Mouse (Mus musculus): ENCODE results near the gene Gm2310.
"Not testable (repeated sequence)": the region's sequence is repeated elsewhere in the genome, so short reads cannot be mapped to it uniquely, and the experiment has no call there.

Gene Gm2310

GRCm38 (mm10) chr15:8519853-8520252 lies at the start of gene Gm2310:
TSS of gene Gm2310 (minus strand) at chr15:8519953.
- not testable (repeated sequence) for DNase-seq (ENCODE audit: low read depth, low spot score)

DNA sequence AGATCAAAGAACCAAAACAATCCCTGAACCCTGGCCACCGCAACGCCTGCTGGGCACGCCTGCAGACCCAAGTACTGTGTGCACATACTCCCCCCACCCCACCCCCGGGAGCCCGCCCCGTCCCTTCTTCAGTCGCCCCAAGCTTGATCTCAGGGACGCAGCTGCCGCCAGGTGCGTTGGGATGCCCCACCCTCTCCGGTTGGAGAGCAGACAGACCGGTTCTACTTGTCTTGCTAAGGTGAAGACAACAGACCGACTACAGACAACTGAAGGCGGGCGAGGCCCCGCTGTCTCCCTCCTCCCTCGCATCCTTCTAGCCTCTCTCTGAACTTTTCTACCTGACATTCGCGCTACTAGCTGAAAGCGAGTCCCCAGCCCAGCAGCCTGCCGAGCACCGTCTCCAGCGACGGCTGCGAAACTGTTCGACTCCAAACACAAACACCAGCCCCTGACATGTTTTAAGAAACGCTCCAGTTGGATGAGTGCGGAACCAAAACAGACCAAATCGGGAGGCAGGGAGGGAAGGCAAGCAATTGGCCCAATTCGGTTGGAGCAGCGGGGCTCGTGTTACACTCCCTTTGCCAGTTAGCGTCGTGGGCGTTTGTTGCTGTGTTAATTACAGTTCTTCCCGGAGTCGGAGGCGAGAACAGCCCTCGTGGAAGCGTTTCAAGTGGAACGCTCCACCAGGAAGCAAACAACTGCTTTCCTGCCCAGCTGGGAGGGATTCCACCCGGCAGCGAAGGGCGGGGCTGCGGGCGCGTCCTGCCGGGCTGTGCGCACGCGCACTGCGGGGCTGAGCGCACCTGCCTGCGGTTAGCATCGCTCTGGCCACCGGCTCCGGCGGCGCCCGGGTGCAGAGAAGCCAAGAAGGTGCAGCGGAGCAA lies 49.1 kb upstream of the Gm2310 start:
- DNase-seq (ENCODE audit: low read depth, low spot score), result peak; percentile 91

- DNase-seq (ENCODE audit: low read depth, low spot score), result no peak
Measured at GRCm38 (mm10) chr15:8568286-8568644, 48.5 kb upstream of the Gm2310 start.

DNA sequence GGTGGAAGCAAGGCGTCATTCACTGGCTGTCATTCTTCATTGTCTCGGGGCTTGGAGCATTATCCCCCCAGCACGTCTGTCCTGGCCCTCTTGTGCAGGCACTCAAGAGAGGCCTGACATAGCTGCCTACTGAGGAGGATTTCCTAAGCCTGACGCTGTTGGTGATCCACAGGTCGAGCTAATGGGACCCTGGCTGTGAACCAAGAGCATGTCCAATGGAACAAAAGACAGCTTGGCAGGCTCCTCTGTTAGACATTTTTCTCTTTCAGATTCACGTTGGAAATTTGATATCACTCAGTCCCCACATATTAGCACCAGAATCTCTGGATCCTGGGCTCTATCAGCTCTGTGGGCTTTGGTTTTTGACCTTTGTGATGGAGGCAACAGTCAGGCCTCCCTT lies 45.7 kb upstream of the Gm2310 start:
- DNase-seq (ENCODE audit: low read depth, low spot score), result no peak

- no peak for DNase-seq (ENCODE audit: low read depth, low spot score)
Measured at GRCm38 (mm10) chr15:8564331-8564730, 44.6 kb upstream of the Gm2310 start.

DNA sequence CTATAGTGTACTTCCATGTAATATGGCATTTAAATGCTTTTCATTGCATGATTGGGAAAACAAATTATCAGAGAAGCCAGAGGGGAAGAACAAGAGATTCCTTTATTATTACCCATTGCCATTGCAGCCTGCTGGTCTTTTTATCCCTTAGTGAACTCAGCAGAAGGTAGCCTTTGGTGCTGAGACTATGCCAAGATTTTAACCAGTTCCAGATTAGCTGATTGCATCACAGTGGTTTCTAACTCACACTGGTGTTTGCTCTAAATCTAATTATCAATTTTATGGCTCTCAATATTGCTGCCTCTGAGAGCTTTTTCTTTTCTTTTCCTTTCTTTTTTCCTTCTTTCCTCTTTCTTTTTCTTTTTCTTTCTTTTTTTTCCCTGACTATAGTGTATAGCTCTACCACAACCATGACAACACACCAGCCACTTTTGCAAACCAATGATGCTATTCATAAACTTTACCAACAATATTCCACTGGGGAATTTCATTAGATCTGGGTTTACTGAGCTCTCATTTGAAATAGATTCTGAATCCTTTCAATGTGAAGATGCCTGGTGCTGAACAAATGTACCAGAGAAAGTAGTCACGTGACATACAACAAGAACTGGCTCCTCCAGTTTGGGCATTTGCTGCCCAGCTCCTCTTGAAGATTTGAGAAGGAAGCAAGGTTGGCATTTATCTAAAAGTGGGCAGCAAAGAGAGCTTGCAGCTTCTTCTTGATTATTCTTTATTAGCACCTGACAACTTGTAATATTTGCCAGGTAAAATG lies 43.9 kb upstream of the Gm2310 start:
- DNase-seq (ENCODE audit: low read depth, low spot score), result no peak

- no peak for DNase-seq (ENCODE audit: low read depth, low spot score)
Measured at GRCm38 (mm10) chr15:8562776-8563175, 43.0 kb upstream of the Gm2310 start.

- no peak for DNase-seq (ENCODE audit: low read depth, low spot score)
Measured at GRCm38 (mm10) chr15:8531201-8531600, 11.4 kb upstream of the Gm2310 start.

GRCm38 (mm10) chr15:8512957-8513356 lies 6.8 kb downstream of the Gm2310 start:
- DNase-seq (ENCODE audit: low read depth, low spot score), result no peak

GRCm38 (mm10) chr15:8511861-8512260 lies 7.9 kb downstream of the Gm2310 start:
- DNase-seq (ENCODE audit: low read depth, low spot score), result peak; percentile 23

DNA sequence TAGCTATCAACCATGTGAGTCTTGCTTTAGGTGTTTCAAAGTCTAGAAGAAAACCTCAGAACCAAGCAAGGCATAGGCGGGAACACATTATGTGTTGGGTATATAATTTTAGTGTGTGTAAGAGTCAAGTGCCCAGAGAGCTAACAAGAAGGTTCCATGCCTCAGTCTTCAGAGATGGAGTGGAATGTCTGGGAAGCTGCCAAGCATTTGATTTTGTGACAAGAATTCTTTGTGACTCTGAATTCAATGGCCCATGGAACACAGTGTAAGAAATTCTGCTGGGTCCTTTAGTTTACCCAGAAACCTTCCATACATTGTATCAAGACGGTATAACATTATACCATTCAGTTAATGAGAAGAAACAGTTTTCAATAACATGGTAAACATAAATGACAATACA lies 17.3 kb downstream of the Gm2310 start:
- DNase-seq (ENCODE audit: low read depth, low spot score), result no peak

GRCm38 (mm10) chr15:8485261-8485660 lies 34.5 kb downstream of the Gm2310 start:
- no peak for DNase-seq (ENCODE audit: low read depth, low spot score)

DNA sequence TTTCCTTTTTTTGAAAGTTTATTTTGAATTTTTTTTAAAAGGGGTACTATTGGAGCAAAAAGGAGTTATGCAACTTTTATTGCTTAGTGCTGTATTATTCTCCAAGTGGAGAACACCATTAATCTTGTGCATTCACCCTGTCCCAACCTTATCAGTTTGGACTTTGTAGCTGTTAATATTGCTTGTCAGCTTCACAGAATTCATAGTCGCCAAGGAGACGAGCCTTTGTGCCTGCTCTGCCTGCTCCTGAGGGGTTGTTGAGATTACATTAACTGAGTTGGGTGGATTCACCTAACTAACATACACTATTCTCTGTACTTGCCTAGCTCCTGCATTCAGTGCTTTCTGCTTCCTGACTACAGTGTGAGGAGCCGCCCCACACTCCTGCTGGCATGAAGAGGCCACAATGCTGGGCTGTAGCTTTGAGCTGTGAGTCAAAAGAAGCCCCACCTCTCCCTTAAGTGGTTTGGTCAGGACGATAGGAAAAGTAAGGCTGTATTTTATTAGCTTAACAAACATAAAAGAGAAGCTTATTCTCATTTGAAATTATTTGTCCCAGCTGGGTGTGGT lies 50.7 kb downstream of the Gm2310 start:
- no peak for DNase-seq (ENCODE audit: low read depth, low spot score)
